Mouse (Mus musculus): ENCODE results near the gene Exog.

Exog gene

GRCm38 (mm10) chr9:119465056-119465455, 20.3 kb downstream of the Exog start:
- no peak for DNase-seq

GRCm38 (mm10) chr9:119465595-119465994, 20.9 kb downstream of the Exog start:
- peak; percentile 89 to 90 for DNase-seq

GRCm38 (mm10) chr9:119469691-119470353, 25.1 kb downstream of the Exog start:
- DNase-seq: no peak

GRCm38 (mm10) chr9:119472412-119472918, 27.7 kb downstream of the Exog start:
- DNase-seq: no peak

- DNase-seq: no peak
Measured at GRCm38 (mm10) chr9:119473011-119473410, 28.3 kb downstream of the Exog start.

GRCm38 (mm10) chr9:119473608-119474164, 28.9 kb downstream of the Exog start:
- no peak for DNase-seq

GRCm38 (mm10) chr9:119474717-119475611, 30.2 kb downstream of the Exog start:
- no peak for DNase-seq

GRCm38 (mm10) chr9:119477754-119478153, 33.0 kb downstream of the Exog start:
- no peak for DNase-seq

- peak; percentile 56 to 62 for DNase-seq
Measured at GRCm38 (mm10) chr9:119478345-119478744, 33.6 kb downstream of the Exog start.

- peak; percentile 43 to 50 for DNase-seq
Measured at GRCm38 (mm10) chr9:119479297-119479696, 34.6 kb downstream of the Exog start.

GRCm38 (mm10) chr9:119481612-119482011, 36.9 kb downstream of the Exog start:
- DNase-seq: no peak

GRCm38 (mm10) chr9:119483554-119484353, 39.0 kb downstream of the Exog start:
- DNase-seq: peak; percentile 73 to 74

GRCm38 (mm10) chr9:119484420-119484819, 39.7 kb downstream of the Exog start:
- DNase-seq: no peak

- DNase-seq: no peak
Measured at GRCm38 (mm10) chr9:119484868-119485267, 40.1 kb downstream of the Exog start.

GRCm38 (mm10) chr9:119496354-119496753, 51.6 kb downstream of the Exog start:
- no peak for DNase-seq

GRCm38 (mm10) chr9:119496960-119497359, 52.2 kb downstream of the Exog start:
- DNase-seq: peak in 1 of 2 experiments; percentile 55

- DNase-seq: peak; percentile 48 to 59
Measured at GRCm38 (mm10) chr9:119497546-119498246, 53.0 kb downstream of the Exog start.

- DNase-seq: no peak
Measured at GRCm38 (mm10) chr9:119498247-119498607, 53.5 kb downstream of the Exog start.

GRCm38 (mm10) chr9:119498885-119499284, 54.1 kb downstream of the Exog start:
- no peak for DNase-seq

- DNase-seq: no peak
Measured at GRCm38 (mm10) chr9:119503613-119504012, 58.9 kb downstream of the Exog start.

- no peak for DNase-seq
Measured at GRCm38 (mm10) chr9:119504981-119505658, 60.4 kb downstream of the Exog start.

Data from cerebellum, postnatal 14 days (tissue).